Mouse (Mus musculus): Measurements from ENCODE around the gene Acot13.

Gene Acot13

GRCm38 (mm10) chr13:24830756-24831352, 486 bp downstream of the Acot13 start:
- no peak for DNase-seq (ENCODE audit: low spot score)

GRCm38 (mm10) chr13:24826116-24826515, 5.2 kb downstream of the Acot13 start:
- DNase-seq (ENCODE audit: low spot score) = no peak

- DNase-seq (ENCODE audit: low spot score) = peak; percentile 74
These were observed 5.8 kb downstream of the Acot13 start for GRCm38 (mm10) chr13:24825587-24825986.

GRCm38 (mm10) chr13:24824647-24825046, 6.7 kb downstream of the Acot13 start:
- DNase-seq (ENCODE audit: low spot score) = no peak

- DNase-seq (ENCODE audit: low spot score) = no peak
These were observed 8.5 kb downstream of the Acot13 start for GRCm38 (mm10) chr13:24822663-24823343.

- no peak for DNase-seq (ENCODE audit: low spot score)
These were observed 11.4 kb downstream of the Acot13 start for GRCm38 (mm10) chr13:24819931-24820330.

- DNase-seq (ENCODE audit: low spot score) = peak; percentile 43
These were observed 14.9 kb downstream of the Acot13 start for GRCm38 (mm10) chr13:24816125-24817092.

- no peak for DNase-seq (ENCODE audit: low spot score)
These were observed 16.7 kb downstream of the Acot13 start for GRCm38 (mm10) chr13:24814616-24815015.

GRCm38 (mm10) chr13:24812521-24812920, 18.8 kb downstream of the Acot13 start:
- DNase-seq (ENCODE audit: low spot score) = no peak

- no peak for DNase-seq (ENCODE audit: low spot score)
These were observed 25.3 kb downstream of the Acot13 start for GRCm38 (mm10) chr13:24806079-24806478.

- DNase-seq (ENCODE audit: low spot score) = no peak
These were observed 28.1 kb downstream of the Acot13 start for GRCm38 (mm10) chr13:24803196-24803595.

- DNase-seq (ENCODE audit: low spot score) = peak; percentile 47
These were observed 29.1 kb downstream of the Acot13 start for GRCm38 (mm10) chr13:24802131-24802691.

GRCm38 (mm10) chr13:24801308-24801921, 29.9 kb downstream of the Acot13 start, which contains the start of gene BC005537:
TSS of gene BC005537 (plus strand) at chr13:24801657.
- DNase-seq (ENCODE audit: low spot score) = no peak

- DNase-seq (ENCODE audit: low spot score) = peak; percentile 97
These were observed 30.5 kb downstream of the Acot13 start for GRCm38 (mm10) chr13:24800674-24801307.

GRCm38 (mm10) chr13:24799925-24800673, 31.2 kb downstream of the Acot13 start:
- DNase-seq (ENCODE audit: low spot score) = no peak

GRCm38 (mm10) chr13:24799378-24799777, 32.0 kb downstream of the Acot13 start:
- DNase-seq (ENCODE audit: low spot score) = no peak

GRCm38 (mm10) chr13:24798686-24799085, 32.7 kb downstream of the Acot13 start:
- DNase-seq (ENCODE audit: low spot score) = no peak

- peak; percentile 73 for DNase-seq (ENCODE audit: low spot score)
These were observed 38.8 kb downstream of the Acot13 start for GRCm38 (mm10) chr13:24792411-24793045.

GRCm38 (mm10) chr13:24791349-24791748, 40.0 kb downstream of the Acot13 start:
- peak; percentile 82 for DNase-seq (ENCODE audit: low spot score)

GRCm38 (mm10) chr13:24787477-24787876, 43.9 kb downstream of the Acot13 start:
- no peak for DNase-seq (ENCODE audit: low spot score)
